Mouse (Mus musculus): ENCODE data around the gene Gpc5.

The Gpc5 gene

DNA sequence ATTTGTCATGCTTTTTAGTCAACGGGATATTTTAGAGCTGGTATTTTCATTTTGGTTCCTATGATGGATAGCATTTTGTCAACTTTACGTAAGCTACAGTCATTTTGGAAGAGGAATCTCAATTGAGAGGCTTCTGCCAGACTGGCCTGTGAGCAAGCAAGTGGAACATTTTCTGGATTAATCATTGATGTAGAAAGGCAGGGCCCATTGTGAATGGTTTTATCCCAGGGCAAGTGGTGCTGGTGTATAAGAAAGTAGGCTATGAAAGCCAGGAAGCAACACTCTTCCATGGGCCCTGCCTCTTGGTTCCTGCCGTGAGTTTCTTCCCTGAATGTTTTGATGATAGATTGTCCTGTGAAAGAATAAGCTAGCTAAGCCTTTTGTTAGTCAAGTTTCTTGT lies 777.1 kb downstream of the Gpc5 start:
- no peak for DNase-seq

DNA sequence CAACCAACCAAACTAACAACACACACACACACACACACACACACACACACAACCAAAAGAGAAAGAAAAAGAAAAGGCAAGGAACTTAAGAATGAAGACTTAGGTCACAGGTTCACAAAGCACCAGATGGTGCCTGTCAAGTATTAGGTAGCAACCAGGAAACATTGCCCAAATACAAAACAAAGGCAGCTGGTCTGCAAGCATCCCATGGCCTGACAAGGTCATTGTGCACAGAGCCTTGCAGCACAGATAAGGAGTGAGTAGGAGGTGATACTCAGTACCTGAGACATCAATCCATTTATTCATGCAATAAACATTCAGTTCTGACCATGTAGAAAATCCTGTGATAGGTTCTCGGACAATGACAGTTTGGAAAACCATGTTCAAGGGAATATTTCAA lies 884.0 kb downstream of the Gpc5 start:
- no peak for DNase-seq

DNA sequence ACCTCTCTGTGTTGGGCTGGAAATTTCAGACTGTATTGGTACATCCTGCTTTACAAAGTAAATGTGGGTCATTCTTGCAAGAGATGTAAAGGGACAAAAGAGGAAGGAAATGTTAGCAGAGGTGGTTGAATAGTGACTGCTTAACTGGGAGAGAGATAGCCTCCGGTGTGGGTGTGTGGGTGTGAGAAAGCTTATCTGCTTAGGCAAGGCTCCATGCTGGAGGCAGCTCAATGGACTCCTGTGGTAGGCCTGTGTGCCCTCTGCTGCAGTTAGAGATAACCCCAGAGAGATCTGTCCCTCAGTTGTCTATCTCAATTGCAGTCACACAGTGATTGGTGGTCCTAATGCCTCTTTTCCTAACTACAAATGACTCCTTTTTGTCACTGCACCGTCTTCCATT lies 887.2 kb downstream of the Gpc5 start:
- no peak for DNase-seq

DNA sequence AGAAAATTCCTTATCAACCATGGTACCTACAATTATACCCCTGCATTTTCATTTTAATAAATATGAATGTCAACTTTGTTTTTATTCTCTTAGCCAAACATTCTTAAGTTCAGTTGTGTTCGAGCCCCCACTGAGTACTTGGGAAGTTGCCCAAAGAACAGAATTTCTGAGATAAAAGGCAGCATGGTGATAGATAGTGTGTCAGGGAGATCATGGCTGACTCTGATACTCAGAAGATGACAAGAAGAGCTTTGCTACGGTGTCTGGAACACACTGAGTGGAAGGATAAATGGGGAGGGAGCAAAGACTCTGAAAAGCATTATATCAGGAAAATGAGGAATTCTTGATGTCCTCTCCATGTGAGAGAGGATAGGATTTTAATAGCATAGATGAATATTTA lies 898.7 kb downstream of the Gpc5 start:
- no peak for DNase-seq

DNA sequence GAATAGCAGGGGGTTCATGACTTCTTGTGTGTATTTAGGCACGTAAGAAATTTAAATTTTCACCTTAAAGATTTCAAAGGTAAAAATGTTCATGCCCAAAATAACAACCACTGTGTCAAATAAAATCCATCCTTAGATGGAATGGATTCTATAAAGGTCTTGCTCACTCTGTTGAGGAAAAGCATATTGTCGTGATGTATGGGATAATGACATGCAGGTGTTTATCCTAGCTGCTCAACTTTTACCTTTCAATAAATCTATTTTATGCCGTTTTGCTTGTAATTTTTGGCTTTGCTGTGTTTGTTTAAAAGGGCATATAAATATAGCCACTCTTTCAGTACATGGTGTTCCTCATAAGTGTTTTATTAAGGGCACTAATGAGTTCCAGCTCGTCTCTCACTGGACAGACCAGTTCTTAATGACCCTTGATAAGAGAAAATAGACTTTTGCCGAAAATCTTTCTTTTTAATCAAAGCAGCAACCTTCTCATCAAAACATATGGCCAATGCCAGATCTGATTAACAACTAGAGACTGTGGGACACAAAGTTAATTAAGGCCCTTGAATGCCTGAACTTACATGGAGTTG lies 901.6 kb downstream of the Gpc5 start:
- DNase-seq: no peak

DNA sequence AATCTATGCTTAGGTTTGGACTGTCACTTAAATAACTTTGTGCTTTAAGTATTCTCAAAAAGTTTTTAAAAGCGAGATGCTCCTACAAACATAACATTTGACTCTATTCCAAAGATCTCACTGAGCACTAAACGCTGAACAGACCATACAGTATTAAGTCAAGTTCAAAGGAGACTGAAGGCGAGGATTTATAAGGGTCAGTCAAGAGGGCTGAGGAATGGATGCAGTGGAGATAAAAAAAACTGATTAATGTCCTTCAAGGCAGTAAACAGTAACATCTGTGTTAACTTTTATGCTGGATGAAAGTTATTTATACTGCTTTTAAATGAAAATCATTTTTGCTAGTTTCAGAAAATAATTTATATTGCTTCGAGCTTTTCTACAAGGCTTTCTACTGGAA lies 906.9 kb downstream of the Gpc5 start:
- no peak for DNase-seq

DNA sequence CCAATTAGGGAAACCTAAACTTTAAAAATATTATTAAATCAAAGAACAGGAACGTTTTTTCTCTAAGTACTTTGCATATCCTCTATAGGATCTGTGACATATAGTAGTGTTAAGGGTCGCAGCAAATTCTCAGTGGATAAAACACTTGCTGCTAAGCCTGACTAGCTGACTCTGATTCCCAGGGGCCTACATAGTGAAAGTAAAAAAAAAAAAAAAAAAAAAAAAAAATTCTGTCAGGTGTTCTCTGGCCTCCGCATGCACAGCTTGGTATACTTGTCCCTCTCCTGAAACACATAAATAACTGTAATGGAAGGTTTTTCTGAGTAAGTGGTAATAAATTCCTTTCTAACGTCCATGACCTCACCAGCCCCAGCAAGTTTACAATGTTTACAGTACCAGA lies 995.0 kb downstream of the Gpc5 start:
- DNase-seq: no peak

DNA sequence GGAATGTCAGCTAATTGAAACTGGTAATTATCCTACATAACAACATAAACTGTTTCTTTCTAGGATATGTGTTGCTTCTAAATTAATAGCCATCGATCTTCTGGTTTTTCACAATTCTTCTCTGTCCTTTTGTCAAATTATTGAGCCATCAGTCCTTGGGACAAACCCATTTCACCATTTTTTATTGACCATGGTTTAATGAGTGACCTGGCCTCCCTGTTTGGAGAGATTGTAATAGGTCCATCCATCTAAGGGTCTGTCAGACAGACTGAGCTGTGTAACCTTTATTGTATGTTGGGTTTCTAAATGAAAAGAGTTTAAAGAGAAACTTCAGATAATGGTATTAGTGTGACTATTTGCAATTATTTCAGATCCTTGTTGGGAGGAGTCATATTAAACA lies 1035.9 kb downstream of the Gpc5 start:
- no peak for DNase-seq

DNA sequence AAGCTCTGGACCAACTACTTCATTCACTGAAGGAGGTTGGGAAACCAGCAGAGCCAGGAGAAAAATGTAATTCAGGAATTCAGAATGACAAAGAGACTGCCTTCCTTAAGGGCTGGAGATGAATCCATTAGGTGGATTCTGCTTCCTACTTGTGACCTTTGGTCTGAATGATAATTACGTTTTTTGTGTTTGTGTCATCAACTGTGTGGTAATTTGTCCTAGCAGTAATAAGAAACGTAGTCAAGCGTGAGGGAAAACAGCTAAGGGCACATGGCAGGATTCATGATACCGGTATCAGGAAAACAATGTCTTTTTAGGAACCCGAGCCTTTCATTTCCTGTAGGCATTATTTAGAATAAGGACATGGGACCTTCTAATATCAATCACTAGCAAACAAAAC lies 1045.3 kb downstream of the Gpc5 start:
- DNase-seq: no peak

DNA sequence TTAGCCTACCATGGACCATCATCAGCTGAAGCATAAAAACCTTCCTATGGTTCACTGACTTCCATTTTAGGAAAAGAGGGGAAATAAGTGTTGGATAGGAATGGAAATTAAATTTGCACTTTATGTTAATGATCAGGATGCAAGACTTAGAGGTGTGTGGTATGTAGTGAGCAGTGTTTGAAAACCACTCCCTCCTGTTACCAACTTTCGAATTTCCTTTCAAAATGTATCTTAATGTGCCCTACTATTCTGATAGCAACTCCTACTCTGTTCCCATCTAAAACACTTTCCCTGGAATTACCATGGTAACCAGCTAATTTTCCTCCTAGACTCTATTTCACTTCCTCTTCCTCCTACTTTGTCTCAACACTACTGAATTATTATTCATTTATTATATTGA lies 1045.8 kb downstream of the Gpc5 start:
- no peak for DNase-seq

DNA sequence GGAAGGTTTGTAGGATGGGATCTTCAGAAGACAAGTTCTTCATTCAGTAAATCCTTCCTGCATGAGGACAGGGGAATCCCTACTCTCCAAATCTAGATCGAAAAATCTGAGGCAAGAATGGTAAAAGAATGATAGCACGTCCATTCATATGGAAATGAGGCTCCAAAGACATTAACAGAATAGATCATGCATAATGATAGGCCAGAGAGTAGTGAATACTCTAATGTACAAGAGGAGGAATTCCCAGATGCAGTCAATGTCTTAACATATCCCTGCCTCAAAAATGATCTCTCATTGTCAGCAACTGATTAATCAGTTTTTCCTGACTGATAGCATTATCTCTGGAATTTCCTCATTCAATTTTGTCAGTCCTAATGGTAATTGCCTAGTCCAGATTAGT lies 1070.6 kb downstream of the Gpc5 start:
- no peak for DNase-seq

DNA sequence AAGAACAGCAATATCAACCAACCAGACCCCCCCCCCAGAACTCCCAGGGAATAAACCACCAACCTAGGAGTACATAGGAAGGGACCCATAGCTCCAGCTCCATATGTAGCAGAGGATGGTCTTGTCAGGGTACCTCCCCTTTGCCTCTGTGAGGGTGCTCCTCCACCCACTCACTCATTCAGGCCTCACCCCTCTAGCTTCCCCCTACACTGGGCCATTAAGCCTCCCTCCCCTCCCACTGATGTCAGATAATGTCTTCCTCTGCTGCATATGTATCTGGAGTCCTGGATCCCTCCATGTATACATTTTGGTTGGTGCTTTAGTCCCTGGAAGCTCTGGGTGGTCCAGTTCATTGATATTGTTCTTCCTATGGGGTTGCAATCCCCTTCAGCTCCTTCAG lies 1075.4 kb downstream of the Gpc5 start:
- DNase-seq: no peak

DNA sequence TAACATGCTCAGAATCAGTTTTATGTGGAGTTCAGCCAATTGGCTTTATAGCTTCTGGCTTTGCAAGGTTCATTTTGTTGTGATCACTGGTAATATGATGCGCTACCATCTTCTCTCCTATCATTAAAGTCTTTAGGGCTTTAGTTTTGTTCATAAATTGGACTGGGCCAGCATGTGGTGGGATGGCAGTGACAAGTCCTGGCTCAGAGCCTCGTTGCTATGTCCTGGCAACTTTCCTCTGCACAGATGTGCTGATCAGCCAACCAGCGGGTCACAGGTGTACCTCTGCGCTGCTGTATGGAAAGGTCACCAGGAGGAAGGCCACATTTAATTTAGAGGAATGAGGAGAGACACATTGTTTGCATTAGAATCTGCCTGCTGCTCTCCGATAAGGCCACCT lies 1077.1 kb downstream of the Gpc5 start:
- DNase-seq: no peak

DNA sequence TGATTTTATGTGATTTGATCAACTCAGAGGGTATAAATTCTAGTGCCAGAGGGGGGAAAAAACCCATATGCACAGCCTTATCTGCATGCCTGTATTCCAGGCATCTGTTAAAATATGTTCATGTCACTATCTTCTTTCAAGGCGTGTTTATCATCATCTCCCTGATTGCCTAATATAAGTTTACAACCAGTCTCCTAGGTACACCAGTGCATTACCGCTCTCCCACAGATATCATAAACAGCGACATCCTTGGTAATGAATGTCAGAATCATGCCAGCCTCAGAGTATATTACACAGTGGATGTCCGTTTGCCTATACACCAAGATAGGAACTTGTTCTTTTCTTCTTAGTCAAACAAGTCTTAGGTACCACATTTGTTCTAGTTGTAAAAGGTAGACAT lies 1095.0 kb downstream of the Gpc5 start:
- DNase-seq: no peak

DNA sequence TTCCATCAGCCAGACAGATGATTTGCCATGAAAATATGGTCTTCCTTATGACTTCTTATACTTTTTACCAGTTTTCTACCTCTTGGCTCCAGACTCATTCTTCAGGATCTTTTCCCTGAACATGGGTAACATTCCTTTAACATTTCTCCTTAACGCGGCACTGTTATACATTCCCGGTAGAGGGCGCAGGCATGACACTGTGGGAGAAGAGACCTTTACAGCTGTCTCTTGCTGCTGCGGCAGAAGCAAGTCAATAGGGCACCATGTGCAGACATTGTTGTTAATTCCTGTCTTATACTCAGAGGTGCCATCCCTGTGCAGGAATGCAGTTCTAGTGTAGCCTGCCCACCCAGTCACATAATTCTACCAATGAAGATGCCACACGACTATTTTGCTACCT lies 1115.0 kb downstream of the Gpc5 start:
- peak; percentile 43 for DNase-seq

DNA sequence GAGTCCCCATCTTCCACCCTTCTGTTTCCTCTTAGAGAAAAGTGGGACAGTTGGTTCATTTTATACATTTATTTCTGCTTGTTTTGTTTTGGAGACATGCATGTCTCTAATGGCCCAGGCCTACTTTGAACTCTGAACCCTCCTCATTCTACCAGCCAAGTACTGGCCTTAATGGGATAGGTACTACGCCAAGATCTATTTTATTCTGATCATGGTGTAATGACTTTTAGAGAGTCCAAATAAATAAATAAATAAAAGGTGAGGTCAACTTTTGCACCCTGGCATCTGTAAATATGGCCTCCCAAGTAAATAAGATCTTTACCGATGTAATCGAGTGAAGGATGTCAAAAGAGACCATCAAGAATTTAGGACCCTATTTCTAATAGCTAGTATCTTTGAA lies 1116.6 kb downstream of the Gpc5 start:
- DNase-seq: no peak

DNA sequence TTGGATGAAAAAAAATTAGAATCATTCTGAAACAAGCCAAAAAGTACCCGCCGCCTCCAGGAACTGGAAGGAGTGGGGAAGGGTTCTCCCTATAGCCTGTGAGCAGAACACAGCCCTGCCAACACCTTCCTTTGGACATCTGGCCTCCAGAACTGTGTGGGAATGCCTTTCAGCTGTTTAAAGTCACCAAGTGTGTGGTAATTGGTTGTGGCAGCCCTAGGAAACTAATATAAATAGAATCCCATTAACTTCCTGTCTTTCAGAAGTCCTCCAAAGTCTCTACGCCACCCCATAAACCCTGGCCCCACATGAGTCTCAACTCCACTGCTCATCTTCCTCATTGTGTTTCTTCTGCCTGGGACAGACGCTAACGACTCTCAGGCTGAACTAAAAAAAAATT lies 1117.0 kb downstream of the Gpc5 start:
- DNase-seq: peak; percentile 56

DNA sequence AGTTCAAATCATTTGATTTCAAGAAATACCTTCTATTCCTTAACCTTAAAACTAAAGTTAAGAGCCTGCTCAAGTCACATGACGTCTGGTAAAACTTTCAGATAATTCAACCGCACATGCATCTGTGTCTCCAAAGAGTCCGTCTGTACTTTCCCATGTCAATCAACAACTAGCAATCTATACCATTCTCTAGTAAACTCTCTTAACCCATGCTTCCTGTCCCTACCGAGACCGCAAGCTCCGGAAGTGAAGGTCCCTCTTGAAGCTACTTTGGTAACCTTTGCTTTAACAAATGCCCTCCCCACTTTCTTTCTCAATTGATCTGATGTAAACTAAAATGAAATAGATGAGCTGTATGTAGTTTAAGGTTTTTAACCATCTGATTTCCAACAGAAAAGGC lies 1118.3 kb downstream of the Gpc5 start:
- DNase-seq: no peak

DNA sequence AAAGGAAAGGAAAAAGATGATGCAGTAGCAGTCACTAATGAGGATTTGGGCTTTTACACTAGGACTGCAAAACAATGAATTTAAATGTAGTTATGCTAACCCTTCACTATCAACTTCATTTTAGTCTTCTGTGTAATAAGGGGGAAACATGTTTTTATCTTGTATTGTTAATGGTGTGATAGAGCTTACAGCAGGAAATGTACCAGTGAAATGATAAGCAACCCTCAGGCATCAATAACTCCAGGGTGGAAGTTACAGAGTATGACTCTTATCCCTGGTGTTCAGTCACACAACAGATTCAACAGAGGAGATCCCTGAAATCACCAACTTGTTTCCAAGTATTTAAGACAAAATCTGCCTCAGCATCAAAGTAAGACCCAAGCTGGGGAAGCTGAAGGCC lies 1120.0 kb downstream of the Gpc5 start:
- DNase-seq: no peak

DNA sequence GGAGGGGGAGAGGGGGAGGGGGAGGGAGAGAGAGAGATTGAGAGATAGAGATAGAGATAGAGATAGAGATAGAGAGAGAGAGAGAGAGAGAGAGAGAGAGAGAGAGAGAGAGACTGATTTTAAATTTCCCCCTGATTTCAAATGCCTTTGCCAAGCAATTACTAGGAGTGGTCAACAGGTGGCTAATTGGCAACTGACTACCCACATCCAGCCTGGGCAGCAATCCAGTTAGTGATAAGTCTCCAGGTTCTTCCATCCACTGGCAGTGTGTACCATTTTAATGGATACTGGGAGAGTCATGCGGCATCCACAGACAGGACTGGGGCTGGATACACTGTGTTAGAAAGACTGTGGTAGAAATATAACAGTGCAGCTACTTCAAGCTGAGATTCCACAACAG lies 1166.1 kb downstream of the Gpc5 start:
- no peak for DNase-seq

DNA sequence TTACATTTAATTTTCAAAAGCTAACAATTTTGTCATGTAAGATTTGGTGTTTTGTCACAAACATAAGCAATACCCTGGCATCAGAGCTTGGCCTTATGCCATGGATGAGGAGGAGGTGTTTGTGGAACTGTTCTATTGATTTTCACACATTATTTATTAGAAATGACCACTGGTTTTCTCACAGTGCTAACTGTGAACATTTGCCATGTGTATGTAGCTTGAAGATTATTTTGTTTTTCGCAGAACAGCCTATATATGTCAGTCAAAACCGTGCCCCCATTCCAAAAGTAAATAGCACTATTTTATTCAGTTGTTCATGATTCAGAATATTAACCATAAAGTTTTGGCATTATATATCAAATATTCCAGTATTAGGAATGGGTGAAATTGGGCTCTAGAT lies 1216.5 kb downstream of the Gpc5 start:
- peak; percentile 2 for DNase-seq

DNA sequence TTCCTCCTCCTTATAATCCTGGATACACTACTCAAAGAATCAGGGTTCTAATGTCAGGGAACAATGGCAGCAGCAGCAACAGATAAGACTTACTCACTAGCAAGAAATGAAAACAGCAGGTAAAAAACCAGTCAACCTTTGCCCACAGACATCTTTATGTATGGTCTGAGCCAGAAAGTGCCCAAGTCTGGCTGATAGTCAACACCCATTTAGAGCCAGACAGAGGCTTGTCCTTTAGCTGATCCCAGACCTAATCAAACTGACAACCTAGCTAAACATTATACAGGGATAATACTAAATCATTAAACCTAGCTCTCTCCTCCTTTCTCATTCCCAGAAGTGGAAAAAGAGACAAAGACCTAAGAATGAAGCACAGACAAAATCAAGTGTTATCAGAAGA lies 1225.5 kb downstream of the Gpc5 start:
- DNase-seq: no peak

DNA sequence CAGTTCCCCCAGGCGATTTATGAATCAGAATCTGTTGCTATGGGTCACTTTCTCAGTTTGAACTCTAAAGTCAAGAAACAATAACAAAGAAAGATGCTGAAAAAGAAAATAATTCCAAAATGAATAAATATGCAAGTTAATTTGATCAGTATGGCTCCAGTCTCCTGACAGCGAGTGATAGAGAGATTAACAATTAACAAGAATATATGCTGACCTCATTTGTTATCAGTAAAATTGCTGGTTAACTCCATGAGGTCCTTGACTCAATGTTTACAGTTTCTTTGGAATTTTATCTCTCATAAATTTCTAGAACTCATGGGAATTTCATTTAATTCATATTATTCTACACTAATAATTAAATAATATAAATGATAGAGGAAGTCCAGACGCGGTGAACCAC lies 1244.2 kb downstream of the Gpc5 start:
- DNase-seq: no peak

DNA sequence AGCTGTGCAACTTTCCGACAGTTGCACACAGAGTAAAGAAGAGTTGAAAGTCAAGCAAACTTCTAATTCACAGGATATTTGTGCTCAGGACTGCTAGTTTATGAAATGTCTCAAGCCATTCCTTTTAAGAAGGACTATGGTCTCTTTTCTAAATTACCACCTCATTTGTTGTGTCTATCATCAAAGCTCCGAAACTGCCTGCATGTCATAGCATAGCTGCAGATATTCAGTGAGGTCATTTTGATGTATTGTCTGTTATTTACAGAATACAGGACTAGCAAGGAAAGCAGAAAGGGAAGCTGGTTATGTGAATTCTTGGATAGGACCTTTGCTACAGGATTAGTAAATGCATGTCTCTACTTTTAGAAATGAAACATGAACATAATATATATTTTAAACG lies 1246.4 kb downstream of the Gpc5 start:
- DNase-seq: no peak

DNA sequence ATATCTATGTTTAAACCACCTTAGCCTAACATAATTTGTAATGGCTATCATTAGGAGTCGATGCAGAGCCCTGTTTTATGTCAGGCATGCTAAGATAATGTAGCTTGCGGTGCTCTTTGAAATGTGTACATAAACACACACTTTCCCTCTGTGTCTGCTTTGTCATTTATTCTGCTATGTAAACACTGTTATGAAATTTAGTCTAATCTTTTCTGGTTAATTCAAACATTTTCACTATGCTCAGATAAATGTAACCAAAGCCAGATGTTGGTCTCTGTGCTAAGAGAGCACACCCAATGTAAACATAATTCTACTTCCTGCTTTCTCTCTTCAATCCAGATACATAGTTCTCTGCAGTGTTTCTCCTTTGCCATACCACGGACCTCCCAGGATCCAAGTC lies 1256.5 kb downstream of the Gpc5 start:
- DNase-seq: no peak

DNA sequence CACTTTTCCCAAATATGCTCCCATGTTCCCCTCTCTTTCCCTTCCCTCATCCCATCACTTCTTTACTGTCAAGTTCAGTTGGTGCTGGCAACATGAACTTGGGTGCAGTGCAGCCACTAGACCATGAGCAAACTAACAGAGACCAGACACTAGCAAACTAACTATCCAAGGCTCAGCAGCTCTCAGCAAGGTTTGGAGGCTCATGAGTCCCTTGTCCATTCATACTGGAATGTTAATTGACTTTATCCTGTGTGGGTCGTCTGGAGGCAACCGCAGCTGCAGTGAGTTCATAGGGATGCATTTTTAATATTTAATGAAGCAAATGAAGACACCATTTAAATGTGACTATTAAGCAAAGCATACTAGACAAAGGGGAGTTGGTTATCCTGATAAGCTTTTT lies 1292.6 kb downstream of the Gpc5 start:
- no peak for DNase-seq
